Mouse (Mus musculus) thymus, postnatal 14 days (tissue): Measurements from ENCODE around the gene Gng7.

ENCODE experiments used
- DNase-seq: peaks from one replicate; pipeline ENCODE4 v3.0.0; 2021

Gng7 gene

GRCm38 (mm10) chr10:80940320-80940987 lies 74.3 kb downstream of the Gng7 start:
- DNase-seq, result no peak

GRCm38 (mm10) chr10:80939671-80940070 lies 75.1 kb downstream of the Gng7 start:
- peak; percentile 90 for DNase-seq

GRCm38 (mm10) chr10:80938831-80939550 lies 75.8 kb downstream of the Gng7 start:
- no peak for DNase-seq

GRCm38 (mm10) chr10:80937646-80938045 lies 77.1 kb downstream of the Gng7 start:
- no peak for DNase-seq

- no peak for DNase-seq
Observed at GRCm38 (mm10) chr10:80936810-80937164, 78.0 kb downstream of the Gng7 start.

GRCm38 (mm10) chr10:80936135-80936809 lies 78.5 kb downstream of the Gng7 start:
- no peak for DNase-seq

GRCm38 (mm10) chr10:80935698-80936097 lies 79.0 kb downstream of the Gng7 start:
- DNase-seq, result no peak

GRCm38 (mm10) chr10:80935241-80935640 lies 79.5 kb downstream of the Gng7 start:
- DNase-seq, result no peak

GRCm38 (mm10) chr10:80934136-80934985 lies 80.4 kb downstream of the Gng7 start:
- no peak for DNase-seq

- DNase-seq, result no peak
Observed at GRCm38 (mm10) chr10:80933421-80933979, 81.2 kb downstream of the Gng7 start.

- DNase-seq, result no peak
Observed at GRCm38 (mm10) chr10:80932700-80933420, 81.9 kb downstream of the Gng7 start.

- no peak for DNase-seq
Observed at GRCm38 (mm10) chr10:80932206-80932605, 82.5 kb downstream of the Gng7 start.

GRCm38 (mm10) chr10:80931695-80932094 lies 83.0 kb downstream of the Gng7 start:
- DNase-seq, result peak; percentile 63

GRCm38 (mm10) chr10:80931153-80931671 lies 83.5 kb downstream of the Gng7 start:
- no peak for DNase-seq

GRCm38 (mm10) chr10:80930361-80931152 lies 84.2 kb downstream of the Gng7 start:
- peak; percentile 66 for DNase-seq

GRCm38 (mm10) chr10:80929299-80930226 lies 85.2 kb downstream of the Gng7 start, which contains the start of gene Gadd45b:
Gadd45b (plus strand) TSS chr10:80930073.
- peak; percentile 100 for DNase-seq

- peak; percentile 92 for DNase-seq
Observed at GRCm38 (mm10) chr10:80928586-80929298, 86.0 kb downstream of the Gng7 start.

- DNase-seq, result no peak
Observed at GRCm38 (mm10) chr10:80925472-80925871, 89.3 kb downstream of the Gng7 start.

GRCm38 (mm10) chr10:80921923-80922322 lies 92.8 kb downstream of the Gng7 start:
- DNase-seq, result no peak
